Mouse (Mus musculus) embryonic facial prominence, embryonic 14.5 days (tissue): Measurements from ENCODE around the gene Ascc2. TPM values are rescaled to one million over a fixed set of nuclear protein-coding genes. Genes with fewer than 3 reads are reported as not detected.
"Not testable (repeated sequence)": the region's sequence is repeated elsewhere in the genome, so short reads cannot be mapped to it uniquely, and the experiment has no call there.

Experiments
- ATAC-seq: fragments of 200-750 bp; cut with Nextera tagmentation; 2 replicates; pipeline ENCODE4 v1.8.0; 2017; ENCODE audit warnings: low read depth, moderate number of reproducible peaks, moderate TSS enrichment
- DNase-seq: peaks from one replicate; pipeline ENCODE4 v3.0.0-alpha.2; 2015; ENCODE audit warnings: low spot score
- H3K27ac ChIP-seq: fragments of 300-500 bp; sonication (generic); replicated peaks from 2 replicates; pipeline ENCODE4 v1.5.1; 2014; ENCODE audit warnings: low read depth, mild to moderate bottlenecking, low read length, moderate library complexity
- H3K27me3 ChIP-seq: fragments of 300-500 bp; sonication (generic); replicated peaks from 2 replicates; pipeline ENCODE4 v1.6.1; 2014; ENCODE audit warnings: low read length; ENCODE audit not compliant: control insufficient read depth, insufficient read depth
- H3K36me3 ChIP-seq: fragments of 300-500 bp; sonication (generic); 2 replicates; pipeline ENCODE4 v1.6.1; 2014; ENCODE audit warnings: low read length, mixed read lengths; ENCODE audit not compliant: control insufficient read depth, insufficient read depth
- H3K4me1 ChIP-seq: fragments of 300-500 bp; sonication (generic); 2 replicates; pipeline ENCODE4 v1.6.1; 2014; ENCODE audit warnings: antibody characterized with exemption, low read length; ENCODE audit not compliant: control insufficient read depth, insufficient read depth
- H3K4me2 ChIP-seq: fragments of 300-500 bp; sonication (generic); 2 replicates; pipeline ENCODE4 v1.6.1; 2014; ENCODE audit warnings: low read depth, mild to moderate bottlenecking, low read length, moderate library complexity, mixed read lengths
- H3K4me3 ChIP-seq: fragments of 300-500 bp; sonication (generic); 2 replicates; pipeline ENCODE4 v1.5.1; 2014; ENCODE audit warnings: low read depth, mild to moderate bottlenecking, low read length
- H3K9ac ChIP-seq: fragments of 300-500 bp; sonication (generic); 2 replicates; pipeline ENCODE4 v1.6.1; 2014; ENCODE audit warnings: low read depth, mild to moderate bottlenecking, low read length, moderate library complexity, mixed read lengths
- H3K9me3 ChIP-seq: fragments of 300-500 bp; sonication (generic); 2 replicates; pipeline ENCODE4 v1.6.1; 2016; ENCODE audit warnings: low read length; ENCODE audit not compliant: control insufficient read depth
- WGBS: fragments of 180-500 bp; shearing (Covaris S2); extraction: QIAGEN DNeasy Blood & Tissue Kit; methylation state at CpG from one replicate; pipeline ENCODE4 v1.1.7; 2014; 5-methylcytosine and 5-hydroxymethylcytosine counted together
- polyA plus RNA-seq: library from polyadenylated mRNA; unstranded; fragments of >200 nt; fragmentation: Nextera tagmentation; extraction: Ambion mirVana; gene quantifications from 2 replicates; pipeline ENCODE4 v1.2.1, GENCODE M21; 2014

The Ascc2 gene
- polyA plus RNA-seq, 1 experiment from 2014 or later: 27.8 TPM

- no peaks in the 10 kb centered on the region for H3K9me3 ChIP-seq
- no peak overlapping the region for H3K27ac ChIP-seq
- H3K4me2 ChIP-seq: no peak overlapping the region
- no peaks in the 10 kb centered on the region for H3K36me3 ChIP-seq
- WGBS: 88% methylated on average over 11 of the region's 11 CpGs
- no peak overlapping the region for H3K4me3 ChIP-seq
- ATAC-seq (no peak), DNase-seq (no peak)
- no peaks in the 10 kb centered on the region for H3K4me1 ChIP-seq
- no peaks in the 10 kb centered on the region for H3K27me3 ChIP-seq
- H3K9ac ChIP-seq: no peak overlapping the region
Observed at GRCm38 (mm10) chr11:4692162-4692561, 54.6 kb downstream of the Ascc2 start.

GRCm38 (mm10) chr11:4697043-4697983 is 59.8 kb downstream of the Ascc2 start:
- 43% methylated on average over 7 of the region's 7 CpGs for WGBS
- Histone ChIP-seq H3K4me3 (no peak overlapping the region), H3K9ac (no peak overlapping the region), H3K9me3 (no peaks in the 10 kb centered on the region), H3K4me1 (no peaks in the 10 kb centered on the region), H3K27me3 (no peaks in the 10 kb centered on the region), H3K27ac (no peak overlapping the region), H3K36me3 (peaks cover 13% of the 10 kb centered on the region), H3K4me2 (no peak overlapping the region)
- DNase-seq (peak; percentile 82), ATAC-seq (no peak)

- Histone ChIP-seq H3K4me3 (no peak overlapping the region), H3K9ac (no peak overlapping the region), H3K36me3 (peaks cover 13% of the 10 kb centered on the region), H3K27me3 (no peaks in the 10 kb centered on the region), H3K27ac (no peak overlapping the region), H3K9me3 (no peaks in the 10 kb centered on the region), H3K4me1 (peaks cover 7% of the 10 kb centered on the region; the same call in 1 of the 2 replicates), H3K4me2 (no peak overlapping the region)
- 83% methylated on average over 8 of the region's 8 CpGs for WGBS
- ATAC-seq (no peak), DNase-seq (no peak)
Observed at GRCm38 (mm10) chr11:4700726-4701125, 63.2 kb downstream of the Ascc2 start.

- H3K27ac ChIP-seq: no peak overlapping the region
- ATAC-seq (0 out of 2 replicates have a peak, but pooled peaks have one; percentile 0), DNase-seq (no peak)
- no peaks in the 10 kb centered on the region for H3K9me3 ChIP-seq
- peak overlapping the region; percentile 71 for H3K9ac ChIP-seq
- peak overlapping the region; percentile 82 for H3K4me2 ChIP-seq
- peaks cover 7% of the 10 kb centered on the region; the same call in 1 of the 2 replicates for H3K4me1 ChIP-seq
- peak overlapping the region; percentile 56 for H3K4me3 ChIP-seq
- H3K36me3 ChIP-seq: peaks cover 13% of the 10 kb centered on the region
- H3K27me3 ChIP-seq: no peaks in the 10 kb centered on the region
- 7% methylated on average over 12 of the region's 12 CpGs for WGBS
Observed at GRCm38 (mm10) chr11:4703688-4704071, 66.1 kb downstream of the Ascc2 start.

GRCm38 (mm10) chr11:4704072-4704964 is 66.8 kb downstream of the Ascc2 start, which contains the start of the genes Uqcr10 and Zmat5:
Gene Uqcr10, minus strand, starts transcription at chr11:4704342.
Gene Zmat5, plus strand, starts transcription at chr11:4704678.
- H3K9me3 ChIP-seq: no peaks in the 10 kb centered on the region
- ATAC-seq (peak; percentile 99), DNase-seq (peak; percentile 99)
- under 1% methylated on average over 47 of the region's 47 CpGs for WGBS
- peak within 1 kb of the TSS; percentile 82 for H3K4me2 ChIP-seq
- peak within 1 kb of the TSS; percentile 56 for H3K4me3 ChIP-seq
- peak within 1 kb of the TSS; percentile 42; the same call in 1 of the 2 replicates for H3K27ac ChIP-seq
- no peaks in the 10 kb centered on the region for H3K27me3 ChIP-seq
- peaks cover 7% of the 10 kb centered on the region; the same call in 1 of the 2 replicates for H3K4me1 ChIP-seq
- H3K9ac ChIP-seq: peak within 1 kb of the TSS; percentile 71
- peaks cover 13% of the 10 kb centered on the region for H3K36me3 ChIP-seq

- 6% methylated on average over 4 of the region's 4 CpGs for WGBS
- peak overlapping the region; percentile 71 for H3K9ac ChIP-seq
- H3K36me3 ChIP-seq: peaks cover 13% of the 10 kb centered on the region
- no peaks in the 10 kb centered on the region for H3K9me3 ChIP-seq
- DNase-seq: no peak
- H3K27me3 ChIP-seq: no peaks in the 10 kb centered on the region
- no peak for ATAC-seq
- H3K4me1 ChIP-seq: peaks cover 7% of the 10 kb centered on the region; the same call in 1 of the 2 replicates
- H3K4me2 ChIP-seq: peak overlapping the region; percentile 82
- no peak overlapping the region for H3K27ac ChIP-seq
- H3K4me3 ChIP-seq: peak overlapping the region; percentile 56
Observed at GRCm38 (mm10) chr11:4705178-4705577, 67.6 kb downstream of the Ascc2 start.

GRCm38 (mm10) chr11:4710188-4710587 is 72.6 kb downstream of the Ascc2 start:
- H3K9me3 ChIP-seq, DNase-seq, H3K4me3 ChIP-seq, H3K36me3 ChIP-seq, H3K4me2 ChIP-seq, H3K27me3 ChIP-seq, H3K4me1 ChIP-seq, ATAC-seq, H3K27ac ChIP-seq, H3K9ac ChIP-seq: not testable (repeated sequence)
- WGBS: 81% methylated on average over 4 of the region's 4 CpGs

GRCm38 (mm10) chr11:4712822-4713221 is 75.3 kb downstream of the Ascc2 start:
- H3K9ac ChIP-seq: no peak overlapping the region
- no peak overlapping the region for H3K27ac ChIP-seq
- no peaks in the 10 kb centered on the region for H3K4me1 ChIP-seq
- no peaks in the 10 kb centered on the region for H3K36me3 ChIP-seq
- H3K9me3 ChIP-seq: no peaks in the 10 kb centered on the region
- H3K27me3 ChIP-seq: no peaks in the 10 kb centered on the region
- ATAC-seq (no peak), DNase-seq (no peak)
- H3K4me2 ChIP-seq: no peak overlapping the region
- H3K4me3 ChIP-seq: no peak overlapping the region
